Mouse (Mus musculus) kidney, postnatal 14 days (tissue): ENCODE results near the gene Uba2.
"Not testable (repeated sequence)": the region's sequence is repeated elsewhere in the genome, so short reads cannot be mapped to it uniquely, and the experiment has no call there.

Experiments used
- DNase-seq: peaks from one replicate; pipeline ENCODE4 v3.0.0; 2022; ENCODE audit warnings: mixed read lengths

Gene Uba2

DNA sequence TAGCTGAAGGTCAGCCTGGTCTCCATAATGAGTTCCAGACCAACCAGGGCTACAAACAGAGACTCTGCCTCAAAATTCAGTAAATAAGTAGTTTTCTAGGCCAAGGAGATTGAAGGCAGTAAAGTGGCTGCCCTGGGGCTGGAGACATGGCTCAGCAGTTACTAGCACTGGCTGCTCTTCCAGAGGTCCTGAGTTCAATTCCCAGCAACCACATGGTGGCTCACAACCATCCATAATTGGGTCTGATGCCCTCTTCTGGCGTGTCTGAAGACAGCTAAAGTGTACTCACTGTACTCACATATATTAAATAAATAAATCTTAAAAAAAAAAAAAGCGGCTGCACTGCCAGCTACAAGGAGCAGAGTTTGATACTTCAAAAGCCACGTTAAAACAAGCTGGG is 3.4 kb downstream of the Uba2 start:
- no peak for DNase-seq

DNA sequence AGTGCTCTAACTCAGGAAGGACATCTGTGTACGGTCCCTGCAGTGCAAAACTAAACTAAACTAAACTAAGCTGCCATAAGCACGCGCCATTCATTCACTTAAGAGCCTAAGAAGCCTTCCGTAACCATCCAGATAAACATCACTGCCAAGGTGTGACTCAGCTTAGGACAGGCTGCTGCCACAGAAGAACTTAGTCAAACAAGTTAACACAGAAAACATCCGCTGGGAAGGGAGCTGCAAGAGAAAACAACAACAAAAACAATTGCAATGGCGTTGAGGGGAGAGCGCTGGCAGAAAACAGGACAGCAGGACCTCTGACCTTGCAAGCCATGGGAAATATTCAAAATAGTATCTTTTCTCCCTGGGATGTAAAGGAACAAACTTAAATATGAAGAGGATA is 4.7 kb downstream of the Uba2 start:
- DNase-seq: no peak

DNA sequence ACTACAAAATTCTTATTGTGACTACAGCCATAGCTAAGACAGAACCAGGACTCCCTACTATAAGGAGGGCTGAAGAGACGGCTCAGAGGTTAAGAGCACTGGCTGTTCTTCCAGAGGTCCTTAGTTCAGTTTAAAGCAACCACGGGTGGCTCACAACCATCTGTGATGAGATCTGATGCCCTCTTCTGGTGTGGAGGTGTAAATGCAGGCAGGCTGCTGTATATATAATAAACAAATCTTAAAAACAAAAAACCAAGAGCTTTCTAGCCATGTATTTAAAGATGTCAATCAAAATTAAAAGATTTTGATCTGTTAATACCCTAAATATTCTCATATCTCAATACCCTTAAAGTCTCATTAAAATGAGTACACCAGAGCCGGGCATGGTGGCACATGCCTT is 10.2 kb downstream of the Uba2 start:
- DNase-seq: no peak

DNA sequence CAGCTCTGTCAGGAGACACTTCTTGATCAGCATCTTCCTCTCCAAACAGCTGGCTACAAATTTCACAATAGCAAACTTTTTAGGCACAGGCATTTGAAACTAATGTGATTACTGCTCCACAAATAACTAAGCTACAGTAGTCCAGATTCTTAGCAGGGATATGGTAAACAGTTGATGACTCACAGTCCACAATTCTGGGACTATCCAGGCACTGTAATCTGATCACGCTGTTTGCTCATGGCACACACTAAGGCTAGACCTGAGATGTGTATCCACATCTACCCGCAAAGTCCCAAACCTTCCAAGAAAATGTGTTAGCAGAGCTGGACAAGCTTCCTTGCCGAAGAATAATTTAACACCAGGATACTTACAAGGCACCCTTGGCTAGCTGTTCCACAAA is 11.4 kb downstream of the Uba2 start:
- DNase-seq: no peak

DNA sequence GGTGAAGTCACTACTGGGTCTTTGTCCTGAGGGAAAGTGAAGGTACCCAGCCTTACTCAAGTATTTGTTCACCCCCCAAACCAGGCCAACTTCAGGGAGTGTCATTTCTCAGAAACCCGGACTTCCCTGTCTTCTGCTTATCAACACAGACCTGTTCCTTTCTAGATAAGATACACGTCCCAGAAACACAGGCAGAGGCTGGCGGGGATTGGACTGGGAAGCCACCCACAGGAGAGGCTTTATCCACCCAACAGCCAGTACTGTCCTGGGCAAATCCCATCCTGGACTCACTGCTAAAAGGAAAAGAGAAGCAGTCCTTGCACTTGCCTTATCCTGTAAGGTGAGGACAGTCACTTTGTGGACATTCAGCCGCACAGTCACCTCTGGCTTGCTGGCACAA is 22.2 kb downstream of the Uba2 start:
- no peak for DNase-seq

DNA sequence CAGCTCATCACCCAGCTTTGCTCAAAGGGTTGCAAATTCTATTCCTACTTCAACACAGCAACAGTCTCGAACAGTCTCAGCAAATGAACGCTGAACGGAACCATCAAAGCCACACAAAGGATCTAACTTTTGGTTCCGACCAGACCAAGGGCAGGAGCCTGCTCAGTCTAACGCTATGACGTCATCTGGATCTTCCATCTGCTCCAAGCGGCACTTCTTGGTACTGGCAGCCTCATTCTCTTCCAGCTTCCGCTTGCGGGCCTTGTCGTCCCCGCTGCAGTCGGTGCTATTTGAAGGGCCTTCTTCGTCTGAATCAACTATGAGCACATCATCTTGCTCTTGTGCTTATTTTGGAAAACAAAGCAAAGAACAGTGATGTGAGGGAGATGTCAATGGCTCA is 28.3 kb downstream of the Uba2 start:
- DNase-seq: no peak

DNA sequence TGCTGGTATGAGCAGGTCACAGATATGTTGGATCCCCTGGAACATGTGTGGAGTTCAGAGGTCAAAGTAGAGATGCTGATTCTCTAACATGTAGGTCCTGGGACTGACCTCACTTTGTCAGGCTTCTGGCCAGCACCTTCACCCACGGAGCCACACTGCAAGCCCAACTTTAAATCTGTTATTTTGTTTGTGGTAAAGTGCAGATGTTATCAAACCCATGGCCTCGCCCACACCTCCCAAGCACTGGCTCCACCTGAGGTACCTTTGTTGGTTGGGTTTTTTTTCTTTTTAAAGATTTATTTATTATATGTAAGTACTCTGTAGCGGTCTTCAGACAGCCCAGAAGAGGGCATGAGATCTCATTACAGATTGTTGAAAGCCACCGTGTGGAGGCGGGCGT is 29.9 kb downstream of the Uba2 start:
- no peak for DNase-seq

DNA sequence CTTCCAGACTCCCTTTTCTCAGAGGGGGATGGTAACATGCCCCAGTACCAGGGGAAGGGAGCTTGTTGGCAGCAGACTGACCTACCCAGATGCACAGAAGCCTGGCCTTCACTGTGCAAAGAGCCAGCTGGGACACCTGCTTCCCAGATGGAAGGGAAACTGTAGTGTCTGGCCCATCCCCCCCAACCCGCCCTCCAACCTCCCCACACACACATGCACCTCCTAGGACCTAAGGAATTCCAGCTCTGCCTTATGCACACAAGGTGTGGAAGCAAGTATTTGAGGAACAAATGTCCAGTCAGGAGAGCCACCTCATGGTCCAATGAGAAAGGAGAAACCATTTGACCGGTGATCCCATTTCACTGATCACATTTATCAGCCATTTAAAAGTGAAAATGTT is 35.1 kb downstream of the Uba2 start:
- DNase-seq: no peak

DNA sequence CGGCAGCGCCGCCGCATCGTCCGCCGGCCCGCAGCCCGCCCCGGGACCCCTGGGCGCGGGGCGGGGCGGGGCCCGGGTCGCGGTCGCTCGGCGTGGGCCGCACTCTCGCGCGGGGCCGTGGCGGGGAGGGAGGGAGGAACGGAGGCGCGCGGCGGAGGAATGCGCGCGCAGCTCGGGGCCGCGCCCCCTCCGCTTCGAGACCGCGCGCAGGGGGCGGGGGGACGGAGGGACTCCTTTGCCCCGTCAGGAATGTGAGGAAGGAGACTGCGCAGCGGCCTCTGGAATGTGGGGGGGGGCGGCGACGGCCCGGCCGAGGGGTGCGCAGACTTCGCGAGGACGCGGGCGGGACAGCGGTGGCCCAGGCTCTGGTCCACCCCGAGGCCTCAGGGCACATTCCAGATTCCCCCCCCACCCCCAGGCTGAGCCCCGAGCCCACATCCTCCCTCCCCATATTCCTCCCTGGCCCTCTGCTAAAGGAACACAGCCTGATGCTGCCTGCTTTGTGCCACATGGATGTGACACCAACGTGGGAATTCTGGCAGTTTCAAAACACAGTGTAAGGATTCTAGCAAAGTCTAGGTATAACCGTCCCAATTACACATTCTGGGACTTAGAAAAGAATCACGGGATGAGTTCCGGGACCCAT is 36.2 kb downstream of the Uba2 start, which contains the start of gene Wtip:
Gene Wtip (minus strand): TSS at position 152 of the 646 bp plus-strand sequence.
- DNase-seq: peak; percentile 94

DNA sequence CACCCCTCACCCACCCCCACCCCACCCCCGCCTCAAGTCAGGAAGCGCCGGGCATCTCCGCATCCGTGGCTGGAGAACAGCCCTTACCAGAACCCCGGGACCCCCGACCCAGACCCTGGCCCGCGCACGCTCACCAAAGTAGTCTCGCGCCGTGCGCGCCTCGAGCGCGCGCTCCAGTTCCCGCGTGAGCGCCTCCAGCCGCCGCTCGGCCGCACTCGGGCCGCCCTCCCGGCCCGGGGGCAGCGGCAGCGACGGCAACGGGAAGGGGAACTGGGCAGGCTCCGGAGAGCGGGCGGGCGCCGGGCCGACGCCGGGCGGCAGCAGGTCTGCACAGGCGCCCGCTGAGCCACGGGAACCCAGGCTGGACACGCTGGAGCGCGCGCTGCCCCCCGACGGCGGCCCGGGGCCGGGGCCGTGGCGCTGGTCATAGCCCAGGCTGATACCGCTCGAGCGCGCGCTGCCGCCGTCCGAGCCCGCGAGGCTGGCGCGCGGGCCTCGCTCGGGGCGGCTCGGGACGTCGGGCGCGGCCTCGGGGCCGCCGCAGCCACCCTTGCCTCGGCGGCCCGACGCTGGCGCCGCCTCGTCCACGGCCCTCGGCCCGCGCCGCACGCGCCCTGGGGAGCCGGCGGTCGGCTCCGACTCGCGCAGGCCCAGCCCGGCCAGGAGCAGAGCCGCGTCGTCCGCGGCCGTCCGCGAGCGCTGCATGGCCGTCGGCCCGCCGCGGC is 36.9 kb downstream of the Uba2 start:
- peak; percentile 58 for DNase-seq

DNA sequence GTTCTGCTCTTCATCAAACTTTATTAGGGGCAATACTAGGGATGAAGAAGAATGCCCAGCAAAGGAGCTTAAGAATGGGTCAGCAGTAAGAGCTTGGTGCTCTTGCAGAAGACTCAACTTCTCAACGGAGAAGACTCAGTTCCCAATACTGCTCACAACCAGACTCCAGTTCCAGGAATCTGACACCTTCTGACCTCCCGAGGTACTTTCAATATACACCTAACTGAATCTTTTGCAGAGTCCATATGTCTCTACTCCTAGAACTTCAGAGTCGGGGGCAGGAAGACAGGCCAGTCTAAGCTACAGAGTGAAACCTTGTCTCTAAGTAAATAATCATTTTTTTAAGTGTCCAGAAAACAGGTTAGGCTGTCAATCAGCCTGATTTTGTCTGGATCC is 37.4 kb downstream of the Uba2 start:
- DNase-seq: no peak

DNA sequence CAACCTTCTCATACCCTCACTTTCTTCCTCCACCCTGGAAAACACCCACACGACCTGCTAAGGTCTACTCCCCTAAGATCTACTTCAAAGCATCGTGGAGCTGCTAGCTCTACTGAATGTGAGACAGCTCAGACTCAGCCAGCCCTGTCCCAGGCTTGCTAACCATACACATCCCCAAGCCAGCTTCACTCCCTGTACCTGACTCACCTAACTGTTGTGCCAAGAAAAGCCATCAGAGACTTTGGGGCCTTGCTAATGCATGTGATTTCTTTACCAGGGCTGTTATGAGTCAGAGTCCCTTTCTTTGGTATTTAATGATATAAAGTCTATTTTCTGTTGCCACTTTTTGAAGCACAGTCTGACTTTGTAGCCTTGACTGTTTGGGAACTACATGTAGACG is 38.3 kb downstream of the Uba2 start:
- no peak for DNase-seq

DNA sequence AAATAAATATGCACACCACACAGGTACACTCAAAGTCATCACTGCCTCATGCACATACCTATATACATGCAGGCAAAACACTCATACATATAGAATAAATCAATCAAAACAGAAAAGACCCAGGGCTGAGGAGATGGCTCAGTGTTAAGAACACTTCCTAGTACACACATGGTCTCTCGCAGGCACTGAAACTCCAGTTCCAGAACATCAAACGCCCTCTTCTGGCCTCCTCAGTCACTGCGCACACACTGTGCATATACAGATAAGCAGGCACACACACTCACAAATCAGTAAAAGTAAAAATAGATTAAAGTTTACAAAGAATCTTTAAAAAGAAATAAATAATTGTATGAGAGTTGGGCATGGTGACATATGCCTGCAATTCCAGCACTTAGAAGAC is 43.1 kb downstream of the Uba2 start:
- no peak for DNase-seq

DNA sequence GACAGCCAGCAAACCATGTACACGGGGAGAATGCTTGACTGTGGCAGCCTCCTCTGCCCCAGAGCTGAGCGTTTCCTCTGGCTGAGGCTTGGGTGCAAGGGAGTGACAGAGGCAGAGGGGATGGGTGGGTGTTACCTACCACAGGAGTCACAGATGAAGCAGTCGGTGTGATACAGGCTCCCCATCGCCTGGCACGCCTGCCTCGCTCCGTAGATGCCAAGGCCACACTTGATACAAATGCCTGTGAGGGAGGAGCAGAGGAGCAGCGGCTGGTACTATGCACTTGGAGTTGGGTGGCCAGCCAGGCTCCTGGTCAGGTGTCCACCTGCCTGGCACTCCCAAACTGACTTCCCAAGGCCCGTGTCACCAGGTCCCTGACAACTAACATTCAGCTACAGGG is 44.1 kb downstream of the Uba2 start:
- no peak for DNase-seq

DNA sequence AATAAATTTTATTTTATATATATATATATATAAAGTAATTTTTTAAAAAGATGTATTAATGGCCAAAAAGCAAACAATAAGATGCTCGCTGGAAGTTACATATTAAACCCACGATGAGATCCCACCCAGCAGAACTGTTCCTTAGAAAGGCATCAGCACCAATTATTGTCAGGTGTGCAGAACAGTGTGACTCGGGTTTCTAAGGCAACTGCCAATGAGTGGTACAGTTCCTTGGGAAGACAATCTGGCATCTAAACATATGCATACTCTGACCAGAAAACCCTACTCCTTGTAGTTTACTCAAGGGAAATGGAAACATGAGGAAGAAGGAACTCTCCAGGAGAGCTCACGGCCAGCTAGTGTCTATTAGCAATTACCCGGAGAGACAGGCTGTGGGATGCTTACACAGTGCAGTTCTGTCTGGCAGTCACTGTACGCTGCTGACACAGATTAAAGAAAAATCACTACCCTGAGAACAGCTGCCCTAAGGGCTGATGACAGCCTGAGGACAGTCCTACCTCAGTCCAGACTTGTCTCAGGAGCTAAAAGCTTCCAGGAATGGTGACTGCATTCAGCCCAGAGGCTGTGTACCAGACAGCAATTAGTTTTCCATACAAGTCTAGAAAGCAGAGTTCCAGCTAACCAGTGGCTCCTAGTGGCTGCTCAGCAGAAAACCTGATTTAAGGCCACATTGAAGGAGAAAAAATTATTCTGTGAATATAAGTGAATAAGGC is 46.2 kb downstream of the Uba2 start:
- DNase-seq: no peak

DNA sequence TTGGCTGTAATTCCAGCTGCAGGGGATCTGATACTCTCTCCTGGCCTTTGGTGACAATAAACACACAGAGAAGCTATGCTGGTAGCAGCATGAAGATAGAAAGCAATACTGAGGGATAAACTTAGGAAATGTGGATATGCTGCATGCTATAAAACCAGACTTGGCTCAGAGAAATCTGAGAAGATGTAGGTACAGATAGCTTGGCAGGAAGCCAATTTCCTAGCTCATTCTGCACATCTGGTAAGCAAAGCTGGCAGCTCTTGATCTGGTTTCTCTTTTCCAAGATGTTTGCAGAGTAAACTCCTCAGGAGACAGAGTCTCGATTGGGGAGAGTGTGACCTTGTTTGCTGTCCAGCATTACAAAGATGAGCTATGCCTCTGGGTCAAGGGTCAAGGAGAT is 48.8 kb downstream of the Uba2 start:
- DNase-seq: not testable (repeated sequence)

DNA sequence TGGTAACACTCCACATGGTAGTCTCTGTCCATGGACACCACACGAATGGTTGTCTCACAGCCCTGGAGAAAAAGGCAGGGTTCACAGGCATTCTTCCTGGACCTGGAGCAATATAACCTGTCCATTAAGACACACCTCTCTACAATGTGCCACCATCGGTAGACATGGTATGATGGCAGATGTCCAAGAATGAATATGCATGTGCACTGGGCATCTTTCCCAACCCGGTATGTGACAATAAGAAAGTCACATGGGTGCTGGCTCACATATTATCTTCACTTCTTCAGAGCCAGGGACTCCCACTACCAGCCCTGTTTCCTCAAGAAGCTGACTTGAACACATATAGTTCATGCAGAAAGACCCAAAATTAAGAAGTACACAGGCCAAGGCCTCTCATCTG is 52.8 kb downstream of the Uba2 start:
- DNase-seq: peak; percentile 27

DNA sequence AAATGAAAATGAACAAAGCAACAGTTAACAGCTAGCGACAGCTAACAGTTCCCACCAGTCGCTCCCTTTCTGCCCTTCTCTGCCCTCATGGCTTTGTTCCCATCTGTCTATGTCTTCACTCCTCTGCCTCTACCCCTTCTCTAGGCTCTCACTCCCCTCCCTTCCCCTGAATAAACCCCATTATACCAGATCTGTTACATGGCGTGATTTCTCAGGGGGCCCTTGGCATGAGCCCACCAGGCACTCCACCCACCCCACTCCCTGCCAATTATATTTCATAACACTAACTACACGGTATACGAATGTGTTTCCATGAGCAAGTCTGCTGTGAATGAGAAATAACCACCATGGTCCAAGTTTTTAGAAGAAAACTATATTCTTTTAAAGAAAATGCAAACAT is 60.2 kb downstream of the Uba2 start:
- DNase-seq: no peak

DNA sequence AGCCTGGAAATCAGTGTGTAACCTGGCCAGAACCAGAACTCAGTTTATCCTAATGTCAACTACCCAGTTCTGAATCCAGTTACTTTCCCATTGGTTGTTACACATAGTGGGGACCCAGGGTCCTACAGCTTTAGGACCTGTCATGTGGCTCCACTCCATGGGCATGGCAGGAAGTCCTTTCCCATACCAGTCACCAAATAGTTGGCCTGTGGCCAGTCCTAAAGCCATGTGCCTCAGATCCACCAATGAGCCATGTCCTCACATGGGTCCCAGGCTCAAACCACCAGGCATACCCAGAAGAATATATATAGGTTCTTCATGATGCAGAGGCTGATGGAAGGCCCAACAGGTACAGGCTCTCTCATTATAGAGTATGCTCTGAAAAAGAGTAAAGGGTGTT is 68.1 kb downstream of the Uba2 start:
- no peak for DNase-seq

DNA sequence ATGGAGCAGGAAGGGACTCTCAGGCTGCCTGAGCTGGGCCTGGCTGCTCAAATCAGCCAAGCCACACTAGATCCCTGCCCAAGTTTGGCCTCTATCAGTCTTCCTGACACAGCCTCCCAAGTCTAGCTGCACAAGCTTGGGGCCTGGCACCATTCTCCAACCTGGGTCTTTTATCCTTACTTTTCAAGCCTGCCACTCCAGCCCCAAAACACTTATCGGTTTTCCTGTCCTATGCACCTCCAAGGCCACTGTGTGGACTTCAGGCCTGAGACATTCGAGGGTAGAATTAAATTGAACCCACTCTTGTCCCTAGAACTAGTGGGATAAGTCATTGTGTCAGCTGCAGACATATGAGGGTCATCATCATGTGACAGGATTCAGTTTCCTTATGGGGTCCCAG is 69.4 kb downstream of the Uba2 start:
- no peak for DNase-seq

DNA sequence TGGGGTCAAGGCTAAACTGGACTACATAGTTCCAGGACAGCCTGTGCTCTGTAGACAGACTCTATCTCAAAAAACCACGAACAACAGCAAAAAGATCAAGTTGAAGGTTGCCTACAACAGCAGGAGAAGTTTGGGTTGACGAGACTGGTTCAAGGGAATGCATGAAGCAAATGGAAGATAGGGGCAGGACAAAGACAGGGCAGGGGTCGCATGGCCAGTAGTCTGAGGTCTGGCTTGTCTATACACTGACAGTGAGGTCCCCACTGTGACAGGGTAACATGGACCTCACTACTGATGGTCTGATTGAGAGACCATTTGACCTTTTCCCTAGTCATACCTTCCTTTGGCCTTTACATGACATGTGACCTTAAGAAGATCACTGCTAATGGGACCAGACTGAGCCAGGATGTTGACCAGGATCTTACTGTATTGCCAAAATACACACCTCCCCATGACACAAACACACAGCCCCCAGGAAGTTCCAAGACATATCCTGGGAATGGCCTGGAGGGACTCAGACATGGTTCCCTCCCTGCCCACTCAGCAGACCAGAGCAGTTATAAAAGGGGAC is 74.4 kb downstream of the Uba2 start, which contains the start of gene Scgb1b30:
Gene Scgb1b30 (plus strand): TSS at position 521 of the 571 bp plus-strand sequence.
- DNase-seq: no peak
